Mouse (Mus musculus) lung, postnatal 0 days (tissue): Measurements from ENCODE around the gene Agtpbp1.

Experiments
- CTCF ChIP-seq: IDR thresholded peaks from 2 replicates; pipeline ENCODE4 v1.5.1; 2016; ENCODE audit warnings: antibody characterized with exemption, mild to moderate bottlenecking
- EP300 ChIP-seq: IDR thresholded peaks from 2 replicates; pipeline ENCODE4 v1.6.1; 2016; ENCODE audit warnings: antibody characterized with exemption, mild to moderate bottlenecking, control low read depth

- TF ChIP-seq CTCF = no peak
- TF ChIP-seq EP300 = no peak
Measured at GRCm38 (mm10) chr13:59572549-59572948, 12.5 kb downstream of the Agtpbp1 start.
